Mouse (Mus musculus): ENCODE measurements at regions not wholly inside any gene's neighbourhood (a gene's known extent, or its start where the extent isn't known, plus 50 kb on each side); places are given as distances from the start of the nearest gene placed in this dataset.

DNA sequence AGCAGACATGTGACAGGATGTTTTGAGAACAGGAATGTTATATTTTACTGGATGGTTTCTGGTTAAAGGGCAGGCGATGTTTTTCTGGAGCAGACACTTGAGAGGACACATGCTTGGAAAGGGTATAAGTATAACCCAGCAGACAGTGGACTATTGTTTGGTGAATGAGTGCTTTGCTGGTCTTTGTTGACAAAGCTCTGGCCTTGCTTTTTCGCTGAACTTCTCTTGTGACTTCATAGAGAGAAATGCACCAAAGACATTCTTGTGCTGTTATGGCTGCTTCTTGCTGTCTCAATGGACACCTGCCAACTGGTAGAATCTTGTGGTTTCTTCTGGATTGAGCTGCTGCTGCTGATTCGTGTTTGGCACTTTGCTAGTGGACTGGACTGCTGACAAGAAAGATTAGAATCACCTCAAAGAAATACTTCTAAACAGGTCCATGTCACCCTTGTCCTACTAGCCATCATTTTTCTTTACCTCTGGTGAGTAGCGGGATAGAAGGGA, 612.1 kb downstream of the Cypt12 start:
- TF ChIP-seq CTCF (IDR thresholded peaks at IDR 0.05; ENCODE audit: control insufficient read depth, insufficient read depth, low read length) (no peak), POLR2A (IDR thresholded peaks at IDR 0.05; ENCODE audit: borderline replicate concordance, control insufficient read depth, low read depth, low read length) (no peak)

Measured in bone marrow, adult 2 months (tissue).